13 mouse cellular contexts compared by ENCODE assay signal in the genomic region with DNA sequence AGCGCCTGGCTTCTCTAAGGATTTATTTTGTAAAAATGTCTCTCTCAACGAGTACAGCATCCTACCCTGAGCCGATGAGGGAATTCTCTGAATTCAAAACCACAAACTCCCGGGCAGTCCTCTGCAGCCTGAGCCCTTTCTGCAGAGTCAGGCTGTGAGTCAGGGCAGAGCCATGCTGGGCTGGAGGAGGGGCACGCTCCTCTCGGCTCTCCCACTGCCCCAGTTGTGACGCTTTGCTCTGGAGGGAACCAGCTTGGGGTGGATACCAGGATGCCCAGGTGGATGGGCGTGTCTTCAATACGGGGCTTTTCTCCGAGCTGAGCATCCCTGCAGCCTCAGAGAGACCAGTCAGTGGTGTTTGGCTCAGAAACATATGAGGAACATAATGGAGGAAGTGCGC. TPM values are rescaled to one million over a fixed set of nuclear protein-coding genes. Genes with fewer than 3 reads are reported as not detected.
DNase-seq lines count a peak whose midpoint lies in the region; ATAC-seq and TF ChIP-seq lines count a peak whose summit lies in the region.
"Had no signal": no experiment of that assay in that cellular context is flagged by ENCODE, and none has a peak within 500 bp of the region (broad histone marks: within the 10 kb centered on the region; RNA-seq: fewer than 3 reads in every experiment).

No protein-coding gene starts in this region.

- no peak for TF ChIP-seq CTCF in Patski (IDR thresholded peaks at IDR 0.05)

- ATAC-seq in neural tube, embryonic 13.5 days (ENCODE audit: low read depth): no peak
- peak; percentile 51 for ATAC-seq in Patski
- no peak for ATAC-seq in midbrain, embryonic 15.5 days (replicated peaks)
- ATAC-seq in heart, embryonic 12.5 days (ENCODE audit: insufficient number of reproducible peaks, low FRiP score): no peak

- no peak overlapping the region for H3K4me3 ChIP-seq in neural tube, embryonic 13.5 days
- H3K4me3 ChIP-seq in midbrain, embryonic 15.5 days: no peak overlapping the region
- H3K4me3 ChIP-seq in heart, embryonic 12.5 days: no peak overlapping the region
- H3K4me3 ChIP-seq: erythroblast, embryonic 14.5 days had no signal

- no peaks in the 10 kb centered on the region for H3K27me3 ChIP-seq in neural tube, embryonic 13.5 days
- H3K27me3 ChIP-seq in Patski: no peaks in the 10 kb centered on the region
- no peaks in the 10 kb centered on the region for H3K27me3 ChIP-seq in midbrain, embryonic 15.5 days (replicated peaks)
- peaks cover 16% of the 10 kb centered on the region; the same call in 1 of the 2 replicates for H3K27me3 ChIP-seq in heart, embryonic 12.5 days (replicated peaks)

- DNase-seq in neural tube, embryonic 10.5 days (ENCODE audit: extremely low spot score, low spot score): no peak
- peak; percentile 44 for DNase-seq in Patski (ENCODE audit: low read depth, low spot score)
- peak; percentile 72 for DNase-seq in fibroblast of lung, adult 2 months (ENCODE audit: low read depth)
- DNase-seq in gastrocnemius, postnatal 4 days (ENCODE audit: low spot score in 2 of 2): no peak
- DNase-seq: cerebellum, adult 2 months; kidney, adult 8-10 months; right cerebral cortex, postnatal 4 days; thymus, adult 18-20 months had no signal

- no peaks in the 10 kb centered on the region for H3K9me3 ChIP-seq in neural tube, embryonic 13.5 days
- no peaks in the 10 kb centered on the region for H3K9me3 ChIP-seq in midbrain, embryonic 15.5 days
- H3K9me3 ChIP-seq in heart, embryonic 12.5 days (replicated peaks): no peaks in the 10 kb centered on the region

- in situ Hi-C loops in Patski (cut with MboI; ENCODE audit: low pct_unique_long_range_greater_than_20kb): no loop called here

- WGBS in neural tube, embryonic 13.5 days: 18% methylated on average over 11 of the region's 11 CpGs
- 15% methylated on average over 11 of the region's 11 CpGs for WGBS in midbrain, embryonic 15.5 days
- WGBS in heart, embryonic 12.5 days: 36% methylated on average over 11 of the region's 11 CpGs

- H3K9ac ChIP-seq in neural tube, embryonic 13.5 days: 0 out of 2 replicates have a peak overlapping the region, but pooled peaks have one; percentile 2
- no peak overlapping the region for H3K9ac ChIP-seq in midbrain, embryonic 15.5 days
- H3K9ac ChIP-seq in heart, embryonic 12.5 days: no peak overlapping the region
- H3K9ac ChIP-seq: liver, embryonic 14.5 days had no signal

- CTCF ChIA-PET in Patski (lab: Charles Lee): no interaction called here

- no peak overlapping the region for H3K27ac ChIP-seq in neural tube, embryonic 13.5 days (replicated peaks)
- H3K27ac ChIP-seq in midbrain, embryonic 15.5 days: peak overlapping the region; percentile 16
- H3K27ac ChIP-seq in heart, embryonic 12.5 days (ENCODE audit: poor library complexity, severe bottlenecking): no peak overlapping the region
- H3K27ac ChIP-seq: liver, embryonic 14.5 days had no signal

- POLR2A ChIA-PET in Patski (lab: Charles Lee): no interaction called here

- H3K4me2 ChIP-seq in neural tube, embryonic 13.5 days: no peak overlapping the region
- no peak overlapping the region for H3K4me2 ChIP-seq in midbrain, embryonic 15.5 days
- H3K4me2 ChIP-seq in heart, embryonic 12.5 days: no peak overlapping the region

- peaks cover 70% of the 10 kb centered on the region for H3K4me1 ChIP-seq in neural tube, embryonic 13.5 days (replicated peaks)
- peaks cover 48% of the 10 kb centered on the region for H3K4me1 ChIP-seq in midbrain, embryonic 15.5 days
- peaks cover 38% of the 10 kb centered on the region for H3K4me1 ChIP-seq in heart, embryonic 12.5 days (replicated peaks)

- H3K36me3 ChIP-seq in neural tube, embryonic 13.5 days: 0 out of 2 replicates have a peak, but pooled peaks cover 5% of the 10 kb centered on the region
- no peaks in the 10 kb centered on the region for H3K36me3 ChIP-seq in midbrain, embryonic 15.5 days (replicated peaks)
- H3K36me3 ChIP-seq in heart, embryonic 12.5 days: no peaks in the 10 kb centered on the region

RNA-seq across cellular contexts. Expression of a gene that starts 27.3 kb away (rescaled TPM):
- polyA plus RNA-seq in neural tube, embryonic 13.5 days (2015; fragmentation: Nextera tagmentation; extraction: Ambion mirVana): 16.8 and 18.6 TPM in 2 replicates
- polyA plus RNA-seq in Patski (2021): 2.3 TPM
- 31.0 and 31.7 TPM in 2 replicates for polyA plus RNA-seq in midbrain, embryonic 15.5 days (2015; fragmentation: Nextera tagmentation; extraction: Ambion mirVana)
- 1.5 and 2.1 TPM in 2 replicates for polyA plus RNA-seq in heart, embryonic 12.5 days (2016; fragmentation: Nextera tagmentation; extraction: Ambion mirVana)
- 10 to 100 TPM; 12.3 to 13.5 TPM for total RNA-seq in gastrocnemius, postnatal 4 days (2021)
- polyA plus RNA-seq: erythroblast, embryonic 14.5 days had no signal

Comparison
In these comparisons a context has a peak if more than half of its experiments do, and no peak if none do; other contexts are left out.
1. DNase-seq: peak in Patski (single experiment) and fibroblast of lung, adult 2 months (single experiment); none in neural tube, embryonic 10.5 days (single experiment) and gastrocnemius, postnatal 4 days (0 of 2).